Mouse (Mus musculus): ENCODE results near the gene Olfr419. TPM values are rescaled to one million over a fixed set of nuclear protein-coding genes. Genes with fewer than 3 reads are reported as not detected.

The Olfr419 gene
- total RNA-seq (2014; rRNA removed) (not detected in 2 replicates), polyA plus RNA-seq (2015; fragmentation: Nextera tagmentation; extraction: Ambion mirVana) (not detected in 2 replicates)

DNA sequence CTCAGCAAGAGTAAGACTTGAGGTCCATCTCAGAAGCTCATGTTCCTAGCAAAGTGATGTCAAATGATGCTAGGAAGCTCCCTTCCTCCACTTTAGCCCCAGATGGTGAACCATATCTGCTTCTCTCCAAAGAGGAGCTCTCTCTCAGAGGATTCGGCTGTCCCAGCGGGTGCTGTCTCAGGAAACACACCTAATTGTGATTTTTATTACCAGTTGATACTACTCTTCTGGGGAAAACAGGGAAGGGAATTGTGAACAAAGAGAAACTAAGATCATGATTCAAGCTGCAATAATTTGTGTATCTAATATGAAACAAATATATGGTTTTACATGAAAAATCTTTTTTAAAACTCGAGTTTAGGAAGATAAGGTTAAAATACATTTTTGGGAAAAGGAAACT, at the start of gene Olfr419:
TSS of gene Olfr419 (minus strand) at position 101 of the 400 bp plus-strand sequence.
- H3K27me3 ChIP-seq (ENCODE audit: insufficient read depth, low read length), result no peaks in the 10 kb centered on the region
- H3K9ac ChIP-seq (replicated peaks; ENCODE audit: low read length, poor library complexity, severe bottlenecking), result no peak within 1 kb of the TSS
- H3K27ac ChIP-seq (ENCODE audit: low read depth, low read length), result no peak within 1 kb of the TSS
- no peak for TF ChIP-seq CTCF (IDR thresholded peaks at IDR 0.05)
- no peak within 1 kb of the TSS for H3K4me3 ChIP-seq (ENCODE audit: low read depth, low read length)
- no peaks in the 10 kb centered on the region for H3K4me1 ChIP-seq (ENCODE audit: insufficient read depth, low read length)
- H3K9me3 ChIP-seq (ENCODE audit: low read length), result no peaks in the 10 kb centered on the region
- 84% methylated on average over 3 of the region's 3 CpGs for whole genome bisulfite sequencing
- no peaks in the 10 kb centered on the region for H3K36me3 ChIP-seq (ENCODE audit: insufficient read depth, low read length)
- no peak within 1 kb of the TSS for H3K4me2 ChIP-seq (ENCODE audit: low read depth, low read length, poor library complexity, severe bottlenecking)
- no peak for ATAC-seq (ENCODE audit: low FRiP score)
- DNase-seq (ENCODE audit: low spot score), result no peak

DNA sequence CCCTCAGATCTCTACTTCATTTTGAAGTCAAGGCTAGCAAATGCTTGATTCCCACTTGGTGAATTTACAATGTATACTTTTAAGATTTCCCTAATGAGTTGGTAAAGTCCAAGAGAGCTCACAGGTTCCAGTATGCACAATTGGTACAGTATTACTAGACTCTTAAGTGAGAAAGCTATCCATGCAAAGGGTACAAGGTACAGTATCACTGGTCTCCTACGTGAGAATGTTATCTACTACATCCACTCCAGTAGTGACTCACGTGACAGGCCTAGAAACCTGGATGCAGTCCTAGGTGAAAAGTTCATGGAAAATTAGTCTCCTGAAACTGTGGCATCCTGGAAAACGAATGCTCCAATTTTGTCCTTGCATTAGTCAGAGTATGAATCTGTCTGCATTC, 18.8 kb upstream of the Olfr419 start:
- WGBS, result 85% methylated on average over 3 of the region's 3 CpGs
- no peak for ATAC-seq (ENCODE audit: low FRiP score)

DNA sequence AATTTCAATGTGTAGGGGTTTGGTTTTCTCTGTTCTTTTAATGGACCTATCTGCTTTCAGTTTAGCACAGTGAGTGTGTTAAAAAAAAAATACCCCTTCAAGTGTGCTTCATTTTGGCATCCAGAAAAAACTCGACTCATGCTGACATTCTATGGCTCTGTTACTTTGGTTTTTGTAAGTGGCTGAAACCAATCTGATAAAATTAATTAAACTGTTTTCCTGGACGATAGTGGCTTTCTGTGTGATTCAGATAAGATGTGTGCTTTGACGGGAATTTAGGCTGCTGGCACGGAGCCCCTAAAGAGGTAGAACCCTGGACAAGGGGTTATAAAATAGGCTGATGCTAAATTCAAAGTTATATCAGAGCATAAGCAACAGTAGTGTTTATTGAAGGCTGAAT, 17.3 kb upstream of the Olfr419 start:
- no peak for TF ChIP-seq CTCF (IDR thresholded peaks at IDR 0.05)

More for the DNA sequence above, 18.8 kb upstream of the Olfr419 start:
- H3K9ac ChIP-seq (replicated peaks; ENCODE audit: low read length, poor library complexity, severe bottlenecking), result no peak overlapping the region
- H3K27ac ChIP-seq (ENCODE audit: low read depth, low read length), result no peak overlapping the region
- no peak overlapping the region for H3K4me2 ChIP-seq (ENCODE audit: low read depth, low read length, poor library complexity, severe bottlenecking)
- DNase-seq (ENCODE audit: low spot score), result no peak
- no peaks in the 10 kb centered on the region for H3K27me3 ChIP-seq (ENCODE audit: insufficient read depth, low read length)
- H3K36me3 ChIP-seq (ENCODE audit: insufficient read depth, low read length), result no peaks in the 10 kb centered on the region
- TF ChIP-seq CTCF (IDR thresholded peaks at IDR 0.05), result no peak
- no peaks in the 10 kb centered on the region for H3K9me3 ChIP-seq (ENCODE audit: low read length)
- no peaks in the 10 kb centered on the region for H3K4me1 ChIP-seq (ENCODE audit: insufficient read depth, low read length)
- no peak overlapping the region for H3K4me3 ChIP-seq (ENCODE audit: low read depth, low read length)

DNA sequence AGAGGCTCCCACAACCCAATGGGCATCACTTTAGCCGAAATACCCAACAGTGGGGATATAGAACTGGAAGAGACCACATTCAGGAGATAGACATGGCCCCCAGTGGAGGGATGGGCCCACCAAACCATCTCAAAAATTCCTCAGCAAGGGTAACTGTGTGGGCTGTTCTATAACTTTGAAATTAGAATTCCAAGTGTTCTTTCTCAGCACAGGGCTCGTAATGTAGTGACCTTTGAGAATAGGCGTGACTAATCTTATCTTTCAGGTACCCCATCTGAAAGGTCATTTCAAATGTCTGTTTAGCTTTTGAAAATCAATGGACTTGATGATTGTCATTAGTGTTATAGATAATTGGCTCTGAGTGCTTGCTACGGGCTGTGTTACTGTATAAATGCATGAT, 16.0 kb upstream of the Olfr419 start:
- 85% methylated on average over 4 of the region's 4 CpGs for WGBS
- TF ChIP-seq CTCF (IDR thresholded peaks at IDR 0.05), result no peak
- ATAC-seq (ENCODE audit: low FRiP score) (no peak), DNase-seq (ENCODE audit: low spot score) (no peak)
- Histone ChIP-seq H3K9ac (replicated peaks; ENCODE audit: low read length, poor library complexity, severe bottlenecking) (no peak overlapping the region), H3K4me2 (ENCODE audit: low read depth, low read length, poor library complexity, severe bottlenecking) (no peak overlapping the region), H3K27ac (ENCODE audit: low read depth, low read length) (no peak overlapping the region), H3K4me1 (ENCODE audit: insufficient read depth, low read length) (no peaks in the 10 kb centered on the region), H3K36me3 (ENCODE audit: insufficient read depth, low read length) (no peaks in the 10 kb centered on the region), H3K4me3 (ENCODE audit: low read depth, low read length) (no peak overlapping the region), H3K27me3 (ENCODE audit: insufficient read depth, low read length) (no peaks in the 10 kb centered on the region), H3K9me3 (ENCODE audit: low read length) (no peaks in the 10 kb centered on the region)

More for the DNA sequence above, 17.3 kb upstream of the Olfr419 start:
- Histone ChIP-seq H3K27ac (ENCODE audit: low read depth, low read length) (no peak overlapping the region), H3K9ac (replicated peaks; ENCODE audit: low read length, poor library complexity, severe bottlenecking) (no peak overlapping the region), H3K4me1 (ENCODE audit: insufficient read depth, low read length) (no peaks in the 10 kb centered on the region), H3K36me3 (ENCODE audit: insufficient read depth, low read length) (no peaks in the 10 kb centered on the region), H3K4me2 (ENCODE audit: low read depth, low read length, poor library complexity, severe bottlenecking) (no peak overlapping the region), H3K9me3 (ENCODE audit: low read length) (no peaks in the 10 kb centered on the region), H3K4me3 (ENCODE audit: low read depth, low read length) (no peak overlapping the region), H3K27me3 (ENCODE audit: insufficient read depth, low read length) (no peaks in the 10 kb centered on the region)
- DNase-seq (ENCODE audit: low spot score), result no peak
- 72% methylated on average over 4 of the region's 4 CpGs for whole genome bisulfite sequencing
- no peak for ATAC-seq (ENCODE audit: low FRiP score)

DNA sequence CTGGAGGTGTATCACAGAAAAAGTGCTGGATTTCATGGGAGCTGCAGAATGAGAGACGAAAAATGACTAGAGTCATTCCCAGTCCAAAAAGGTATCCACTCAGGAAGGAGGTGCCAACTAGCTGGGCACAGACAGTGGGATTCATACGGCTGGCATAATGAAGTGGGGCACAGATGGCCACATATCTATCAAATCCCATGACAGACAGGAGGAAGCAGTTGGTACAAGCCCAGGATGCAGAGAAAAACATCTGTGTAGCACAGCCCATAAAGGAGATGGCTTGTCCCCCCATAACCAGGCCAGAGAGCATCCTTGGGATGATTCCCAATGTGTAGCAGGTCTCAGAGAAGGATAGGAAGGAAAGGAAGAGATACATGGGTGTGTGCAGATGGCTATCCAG, 1.5 kb downstream of the Olfr419 start:
- Histone ChIP-seq H3K36me3 (ENCODE audit: insufficient read depth, low read length) (no peaks in the 10 kb centered on the region), H3K4me2 (ENCODE audit: low read depth, low read length, poor library complexity, severe bottlenecking) (no peak overlapping the region), H3K9me3 (ENCODE audit: low read length) (no peaks in the 10 kb centered on the region), H3K4me3 (ENCODE audit: low read depth, low read length) (no peak overlapping the region), H3K4me1 (ENCODE audit: insufficient read depth, low read length) (no peaks in the 10 kb centered on the region), H3K27me3 (ENCODE audit: insufficient read depth, low read length) (no peaks in the 10 kb centered on the region), H3K27ac (ENCODE audit: low read depth, low read length) (no peak overlapping the region), H3K9ac (replicated peaks; ENCODE audit: low read length, poor library complexity, severe bottlenecking) (no peak overlapping the region)
- WGBS, result 73% methylated on average over 2 of the region's 2 CpGs
- DNase-seq (ENCODE audit: low spot score) (no peak), ATAC-seq (ENCODE audit: low FRiP score) (no peak)
- TF ChIP-seq CTCF (IDR thresholded peaks at IDR 0.05), result no peak

DNA sequence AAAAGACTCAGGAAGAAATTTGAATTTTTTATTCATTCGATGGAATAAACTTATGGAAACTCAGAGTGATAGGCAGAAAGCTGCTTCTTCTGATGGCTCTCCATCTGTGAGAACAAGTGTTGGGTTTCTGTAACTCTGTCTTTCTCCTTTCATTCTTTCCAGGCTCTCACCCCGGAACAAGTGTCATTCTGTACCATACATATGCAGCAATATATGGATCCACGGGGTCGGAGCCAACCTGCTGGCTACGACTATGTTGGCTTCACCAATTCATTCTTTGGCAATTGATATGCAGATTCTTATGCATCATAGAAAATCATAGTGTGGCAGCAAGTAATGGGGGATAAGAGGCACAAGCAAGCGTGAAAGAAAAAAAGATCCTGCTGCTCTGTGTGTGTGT, 4.7 kb downstream of the Olfr419 start:
- no peaks in the 10 kb centered on the region for H3K9me3 ChIP-seq (ENCODE audit: low read length)
- DNase-seq (ENCODE audit: low spot score) (no peak), ATAC-seq (ENCODE audit: low FRiP score) (no peak)
- H3K4me1 ChIP-seq (ENCODE audit: insufficient read depth, low read length), result no peaks in the 10 kb centered on the region
- no peak overlapping the region for H3K9ac ChIP-seq (replicated peaks; ENCODE audit: low read length, poor library complexity, severe bottlenecking)
- no peak overlapping the region for H3K27ac ChIP-seq (ENCODE audit: low read depth, low read length)
- no peak overlapping the region for H3K4me2 ChIP-seq (ENCODE audit: low read depth, low read length, poor library complexity, severe bottlenecking)
- 80% methylated on average over 6 of the region's 6 CpGs for WGBS
- no peaks in the 10 kb centered on the region for H3K36me3 ChIP-seq (ENCODE audit: insufficient read depth, low read length)
- no peak overlapping the region for H3K4me3 ChIP-seq (ENCODE audit: low read depth, low read length)
- H3K27me3 ChIP-seq (ENCODE audit: insufficient read depth, low read length), result no peaks in the 10 kb centered on the region
- no peak for TF ChIP-seq CTCF (IDR thresholded peaks at IDR 0.05)
